Mouse (Mus musculus) bone marrow, adult 2 months (tissue): ENCODE data around the gene Pde3a. TPM values are rescaled to one million over a fixed set of nuclear protein-coding genes. Genes with fewer than 3 reads are reported as not detected.

Experiments
- H3K27ac ChIP-seq: fragments of 200-500 bp; 2 replicates; pipeline ENCODE4 v1.5.1; 2012; ENCODE audit warnings: low read depth, mild to moderate bottlenecking, control low read depth, inconsistent platforms, low read length; ENCODE audit not compliant: control insufficient read depth, poor library complexity, insufficient read depth
- H3K4me1 ChIP-seq: fragments of 200-500 bp; 2 replicates; pipeline ENCODE4 v1.6.1; 2011; ENCODE audit warnings: low read length; ENCODE audit not compliant: control insufficient read depth, insufficient read depth
- H3K4me3 ChIP-seq: fragments of 200-500 bp; replicated peaks from 2 replicates; pipeline ENCODE3; 2011; ENCODE audit warnings: mild to moderate bottlenecking, low read depth, low read length, control low read depth; ENCODE audit not compliant: control insufficient read depth
- CTCF ChIP-seq: fragments of 200-500 bp; IDR thresholded peaks from 2 replicates; pipeline ENCODE4 v1.5.1; 2011; ENCODE audit warnings: low read length, control low read depth; ENCODE audit not compliant: control insufficient read depth, insufficient read depth
- POLR2A ChIP-seq: fragments of 200-500 bp; IDR thresholded peaks from 2 replicates; pipeline ENCODE4 v1.6.1; 2011; ENCODE audit warnings: low read depth, mild to moderate bottlenecking, control low read depth, low read length, borderline replicate concordance; ENCODE audit not compliant: control insufficient read depth
- WGBS: fragments of 180-500 bp; shearing (Covaris S2); methylation state at CpG from one replicate; pipeline ENCODE4 v1.1.7; 2018; 5-methylcytosine and 5-hydroxymethylcytosine counted together
- polyA plus RNA-seq: library from polyadenylated mRNA; stranded (reverse); fragments of >200 nt; gene quantifications from 2 replicates; pipeline ENCODE4 v1.2.4, GENCODE M21; 2011; ENCODE audit warnings: low replicate concordance; ENCODE audit not compliant: missing spikeins, insufficient read depth, insufficient read length

Pde3a gene
- polyA plus RNA-seq, 1 experiment: 3.1 TPM

- Histone ChIP-seq H3K27ac (no peak overlapping the region), H3K4me3 (no peak overlapping the region), H3K4me1 (no peaks in the 10 kb centered on the region)
- 81% methylated on average over 7 of the region's 7 CpGs for WGBS
- no peak for TF ChIP-seq CTCF
- TF ChIP-seq POLR2A: no peak
These were observed 3.5 kb downstream of the Pde3a start for GRCm38 (mm10) chr6:141252520-141252919.

DNA sequence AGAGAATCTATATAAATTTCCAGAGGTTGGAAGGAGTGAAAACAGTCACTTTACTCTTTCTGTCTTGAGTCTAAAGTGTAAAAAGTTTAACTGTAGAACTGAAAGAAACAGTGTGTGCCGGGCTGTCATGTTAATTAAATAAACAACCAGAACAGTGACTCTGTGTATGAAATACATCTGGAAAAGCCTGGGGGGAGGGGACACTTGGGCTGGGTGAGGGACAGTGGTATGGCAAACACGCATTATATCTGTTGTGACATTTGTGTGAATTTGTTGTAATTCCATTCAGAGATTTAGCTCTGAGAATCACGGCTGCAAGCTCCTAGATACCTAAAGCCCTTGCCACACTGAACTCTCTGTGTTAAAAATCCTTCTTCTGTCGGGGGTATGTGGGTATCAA is 5.9 kb downstream of the Pde3a start:
- Histone ChIP-seq H3K27ac (no peak overlapping the region), H3K4me1 (no peaks in the 10 kb centered on the region), H3K4me3 (no peak overlapping the region)
- TF ChIP-seq CTCF: no peak
- WGBS: 69% methylated on average over 4 of the region's 4 CpGs

DNA sequence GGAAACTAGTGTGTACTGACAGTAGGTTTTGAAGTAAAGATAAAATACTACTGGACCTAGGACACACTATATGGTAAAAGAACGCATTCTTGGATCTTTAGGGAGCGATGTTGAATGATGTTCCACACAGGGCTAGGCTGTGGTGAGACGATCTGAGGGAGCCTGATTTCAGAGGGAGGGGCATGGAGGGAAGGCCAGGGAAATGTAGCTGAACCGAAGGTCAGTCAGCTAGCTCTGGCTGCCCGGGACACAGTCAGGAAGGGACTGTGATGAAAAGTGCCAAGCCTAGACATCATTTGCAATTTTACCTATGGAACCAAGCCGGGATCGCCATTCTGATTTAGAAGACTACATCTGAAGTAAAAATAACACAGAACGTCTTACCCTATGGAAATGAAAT is 7.8 kb downstream of the Pde3a start:
- Histone ChIP-seq H3K4me3 (no peak overlapping the region), H3K27ac (no peak overlapping the region), H3K4me1 (no peaks in the 10 kb centered on the region)
- WGBS: 82% methylated on average over 8 of the region's 8 CpGs
- no peak for TF ChIP-seq CTCF
- no peak for TF ChIP-seq POLR2A

GRCm38 (mm10) chr6:141257434-141258202 is 8.5 kb downstream of the Pde3a start:
- 71% methylated on average over 6 of the region's 6 CpGs for WGBS
- Histone ChIP-seq H3K4me3 (no peak overlapping the region), H3K4me1 (no peaks in the 10 kb centered on the region), H3K27ac (no peak overlapping the region)
- TF ChIP-seq CTCF: no peak
- no peak for TF ChIP-seq POLR2A

- 71% methylated on average over 4 of the region's 4 CpGs for WGBS
- Histone ChIP-seq H3K4me1 (no peaks in the 10 kb centered on the region), H3K4me3 (no peak overlapping the region), H3K27ac (no peak overlapping the region)
- TF ChIP-seq POLR2A: no peak
- no peak for TF ChIP-seq CTCF
These were observed 16.2 kb downstream of the Pde3a start for GRCm38 (mm10) chr6:141265257-141265656.

DNA sequence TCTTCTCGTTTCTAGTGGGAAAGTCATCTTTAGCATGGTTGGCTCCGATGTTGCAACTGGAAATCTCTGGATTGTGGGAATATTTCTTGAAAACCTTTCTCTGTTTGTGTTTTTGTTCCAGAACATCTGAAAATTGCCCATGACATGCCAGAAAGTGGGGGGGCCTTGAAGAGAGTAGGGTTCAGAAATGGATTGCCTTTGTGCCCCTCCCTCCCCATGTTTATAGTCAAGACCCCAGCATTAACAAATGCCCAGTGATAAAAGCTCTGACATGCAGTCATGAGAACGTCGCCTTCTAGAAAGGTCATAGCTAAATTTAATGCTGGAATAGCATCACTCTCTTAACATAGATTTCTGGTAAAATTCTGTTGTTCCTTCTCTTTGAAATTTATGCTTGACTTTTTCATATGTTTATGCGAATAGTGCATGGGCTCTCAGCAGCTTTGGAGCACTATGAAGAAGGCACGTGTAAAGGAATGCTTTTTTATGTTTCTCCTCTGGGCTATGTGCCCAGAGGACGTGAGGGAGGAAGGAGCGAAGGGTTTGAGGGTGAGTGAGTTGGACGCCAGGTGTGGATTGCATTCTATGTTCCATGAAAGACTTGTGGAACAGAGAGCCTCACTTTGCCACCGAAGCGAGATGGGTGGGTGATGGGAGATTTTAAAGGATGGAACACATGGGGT is 19.0 kb downstream of the Pde3a start:
- Histone ChIP-seq H3K4me3 (no peak overlapping the region), H3K27ac (no peak overlapping the region), H3K4me1 (no peaks in the 10 kb centered on the region)
- TF ChIP-seq CTCF (no peak), POLR2A (no peak)
- 80% methylated on average over 11 of the region's 11 CpGs for WGBS

DNA sequence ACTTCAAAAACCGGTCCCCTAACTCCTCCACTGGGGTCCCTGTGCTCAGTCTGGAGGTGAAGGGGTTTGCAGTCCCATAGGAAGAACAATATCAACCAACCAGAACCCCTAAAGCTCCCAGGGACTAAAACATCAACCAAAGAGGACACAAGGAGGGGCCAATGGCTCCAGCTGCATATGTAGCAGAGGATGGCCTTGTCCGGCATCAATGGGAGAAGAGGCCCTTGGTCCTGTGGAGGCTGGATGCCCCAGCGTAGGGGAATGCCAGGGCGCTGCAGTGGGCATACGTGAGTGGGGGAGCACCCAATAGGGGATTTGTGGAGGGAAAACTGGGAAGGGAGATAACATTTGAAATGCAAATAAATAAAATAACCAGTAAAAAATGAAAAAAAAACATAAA is 19.8 kb downstream of the Pde3a start:
- H3K27ac ChIP-seq: no peak overlapping the region
- H3K4me3 ChIP-seq: no peak overlapping the region
- no peak for TF ChIP-seq CTCF
- WGBS: 83% methylated on average over 5 of the region's 5 CpGs
- H3K4me1 ChIP-seq: no peaks in the 10 kb centered on the region

DNA sequence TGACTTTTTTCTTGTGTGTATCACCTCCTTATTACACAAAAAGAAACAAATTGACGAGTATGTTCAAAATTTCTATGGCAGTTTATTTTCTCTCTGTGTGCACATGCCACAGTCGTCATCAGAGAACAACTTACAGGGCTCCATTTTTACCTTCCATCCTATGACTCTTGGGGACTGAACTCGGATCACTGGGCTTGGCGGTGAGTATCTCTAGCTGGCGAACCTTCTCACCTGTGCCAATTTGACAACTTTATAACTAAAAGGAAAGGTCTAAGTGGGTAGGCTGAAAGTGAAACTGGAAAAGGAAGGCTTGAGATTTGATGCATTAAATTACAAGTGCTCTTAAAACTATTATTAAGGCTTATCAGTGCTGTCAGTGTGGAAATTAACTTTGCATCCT is 22.1 kb downstream of the Pde3a start:
- no peak overlapping the region for H3K27ac ChIP-seq
- no peaks in the 10 kb centered on the region for H3K4me1 ChIP-seq
- TF ChIP-seq CTCF (no peak), POLR2A (no peak)
- no peak overlapping the region for H3K4me3 ChIP-seq
- 75% methylated on average over 5 of the region's 5 CpGs for WGBS
